Mouse (Mus musculus) embryonic facial prominence, embryonic 14.5 days (tissue): Measurements from ENCODE around the gene Cdk9. TPM values are rescaled to one million over a fixed set of nuclear protein-coding genes. Genes with fewer than 3 reads are reported as not detected.

ENCODE experiments used
- ATAC-seq: fragments of 200-750 bp; cut with Nextera tagmentation; 2 replicates; pipeline ENCODE4 v1.8.0; 2017; ENCODE audit warnings: low read depth, moderate number of reproducible peaks, moderate TSS enrichment
- DNase-seq: peaks from one replicate; pipeline ENCODE4 v3.0.0-alpha.2; 2015; ENCODE audit warnings: low spot score
- H3K27ac ChIP-seq: fragments of 300-500 bp; sonication (generic); replicated peaks from 2 replicates; pipeline ENCODE4 v1.5.1; 2014; ENCODE audit warnings: low read depth, mild to moderate bottlenecking, low read length, moderate library complexity
- H3K27me3 ChIP-seq: fragments of 300-500 bp; sonication (generic); replicated peaks from 2 replicates; pipeline ENCODE4 v1.6.1; 2014; ENCODE audit warnings: low read length; ENCODE audit not compliant: control insufficient read depth, insufficient read depth
- H3K36me3 ChIP-seq: fragments of 300-500 bp; sonication (generic); 2 replicates; pipeline ENCODE4 v1.6.1; 2014; ENCODE audit warnings: low read length, mixed read lengths; ENCODE audit not compliant: control insufficient read depth, insufficient read depth
- H3K4me1 ChIP-seq: fragments of 300-500 bp; sonication (generic); 2 replicates; pipeline ENCODE4 v1.6.1; 2014; ENCODE audit warnings: antibody characterized with exemption, low read length; ENCODE audit not compliant: control insufficient read depth, insufficient read depth
- H3K4me2 ChIP-seq: fragments of 300-500 bp; sonication (generic); 2 replicates; pipeline ENCODE4 v1.6.1; 2014; ENCODE audit warnings: low read depth, mild to moderate bottlenecking, low read length, moderate library complexity, mixed read lengths
- H3K4me3 ChIP-seq: fragments of 300-500 bp; sonication (generic); 2 replicates; pipeline ENCODE4 v1.5.1; 2014; ENCODE audit warnings: low read depth, mild to moderate bottlenecking, low read length
- H3K9ac ChIP-seq: fragments of 300-500 bp; sonication (generic); 2 replicates; pipeline ENCODE4 v1.6.1; 2014; ENCODE audit warnings: low read depth, mild to moderate bottlenecking, low read length, moderate library complexity, mixed read lengths
- H3K9me3 ChIP-seq: fragments of 300-500 bp; sonication (generic); 2 replicates; pipeline ENCODE4 v1.6.1; 2016; ENCODE audit warnings: low read length; ENCODE audit not compliant: control insufficient read depth
- WGBS: fragments of 180-500 bp; shearing (Covaris S2); extraction: QIAGEN DNeasy Blood & Tissue Kit; methylation state at CpG from one replicate; pipeline ENCODE4 v1.1.7; 2014; 5-methylcytosine and 5-hydroxymethylcytosine counted together
- polyA plus RNA-seq: library from polyadenylated mRNA; unstranded; fragments of >200 nt; fragmentation: Nextera tagmentation; extraction: Ambion mirVana; gene quantifications from 2 replicates; pipeline ENCODE4 v1.2.1, GENCODE M21; 2014

Gene Cdk9
- polyA plus RNA-seq, 1 experiment from 2014 or later: 67.4 TPM

DNA sequence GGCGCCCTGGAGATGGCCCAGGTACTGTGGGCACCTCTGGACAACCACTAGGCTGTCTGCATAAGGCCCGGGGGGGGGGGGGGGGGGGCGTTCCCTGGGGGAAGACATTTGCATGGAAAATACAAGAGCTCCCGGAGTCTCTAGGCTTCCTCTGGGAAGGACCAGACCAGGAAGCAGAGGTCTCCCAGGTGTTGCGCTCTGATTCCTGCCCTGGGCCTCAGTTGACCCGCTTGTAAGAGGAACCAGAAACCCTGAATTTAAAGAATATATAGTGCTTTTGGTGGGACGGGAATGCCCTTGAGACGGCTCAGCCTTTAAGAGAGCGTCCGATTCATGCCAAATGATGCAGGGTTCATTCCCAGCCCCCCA, 38.8 kb upstream of the Cdk9 start:
- Histone ChIP-seq H3K9ac (peak overlapping the region; percentile 48), H3K4me2 (peak overlapping the region; percentile 52), H3K4me1 (no peaks in the 10 kb centered on the region), H3K27me3 (no peaks in the 10 kb centered on the region), H3K36me3 (peaks cover 51% of the 10 kb centered on the region), H3K4me3 (peak overlapping the region; percentile 29), H3K9me3 (no peaks in the 10 kb centered on the region), H3K27ac (no peak overlapping the region; the same call in 1 of the 2 replicates)
- WGBS: 26% methylated on average over 8 of the region's 10 CpGs
- ATAC-seq (0 out of 2 replicates have a peak, but pooled peaks have one; percentile 1), DNase-seq (no peak)

DNA sequence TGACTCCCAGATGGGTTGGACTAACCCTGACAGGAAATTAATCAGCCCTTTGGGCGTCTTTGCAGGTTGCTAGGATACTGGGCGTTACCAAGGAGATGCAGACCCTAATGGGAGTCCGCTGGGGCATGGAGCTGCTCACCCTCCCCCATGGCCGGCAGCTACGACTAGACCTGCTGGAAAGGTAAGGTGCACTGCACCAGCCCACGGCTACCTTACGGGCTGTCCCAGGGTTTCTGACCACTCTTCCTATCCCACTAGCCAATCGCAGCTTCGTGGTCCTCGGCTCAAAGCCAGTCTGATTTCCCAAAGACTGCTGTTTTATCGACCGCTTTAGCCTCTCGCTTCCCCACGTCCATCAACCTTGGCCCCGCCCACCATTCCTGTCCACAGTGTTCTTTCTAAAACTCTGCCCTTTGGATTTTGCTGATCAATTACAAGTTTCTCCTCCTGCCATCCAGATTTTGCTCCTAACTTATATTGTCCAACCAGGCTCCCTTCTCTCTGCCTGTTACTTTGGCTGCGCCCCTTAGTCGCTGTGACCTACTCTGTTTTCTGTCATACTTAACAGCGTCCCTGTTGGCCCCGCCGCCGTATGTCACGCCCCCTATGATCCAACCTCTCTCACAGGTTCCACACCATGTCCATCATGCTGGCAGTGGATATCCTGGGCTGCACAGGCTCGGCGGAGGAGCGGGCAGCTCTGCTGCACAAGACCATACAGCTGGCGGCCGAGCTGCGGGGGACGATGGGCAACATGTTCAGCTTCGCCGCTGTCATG, 38.2 kb upstream of the Cdk9 start:
- peak; percentile 92 for ATAC-seq
- 11% methylated on average over 31 of the region's 31 CpGs for WGBS
- peak overlapping the region; percentile 52 for H3K4me2 ChIP-seq
- peak overlapping the region; percentile 48 for H3K9ac ChIP-seq
- no peaks in the 10 kb centered on the region for H3K4me1 ChIP-seq
- H3K27ac ChIP-seq: no peak overlapping the region; the same call in 1 of the 2 replicates
- H3K9me3 ChIP-seq: no peaks in the 10 kb centered on the region
- H3K4me3 ChIP-seq: peak overlapping the region; percentile 29
- H3K36me3 ChIP-seq: peaks cover 57% of the 10 kb centered on the region
- no peaks in the 10 kb centered on the region for H3K27me3 ChIP-seq
- DNase-seq: peak; percentile 78

DNA sequence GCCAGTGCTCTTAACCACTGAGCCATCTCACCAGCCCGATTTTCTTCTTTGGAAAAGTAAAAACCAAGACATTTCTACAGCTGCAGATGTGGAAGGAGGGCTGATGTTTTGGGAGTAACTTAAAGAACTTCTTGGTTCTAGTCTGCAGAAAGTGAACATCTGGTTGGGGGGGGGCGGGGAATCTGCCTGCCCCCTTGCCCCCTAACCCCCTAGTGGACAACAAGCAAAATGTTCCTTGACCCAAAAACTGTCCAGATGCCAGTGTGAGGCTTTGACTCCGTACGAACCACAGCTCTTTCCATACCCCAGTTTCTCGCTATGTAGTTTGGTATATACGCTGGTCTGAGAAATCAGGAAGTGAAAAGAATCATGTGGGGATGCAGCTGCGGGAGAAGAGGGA, 37.3 kb upstream of the Cdk9 start:
- Histone ChIP-seq H3K27me3 (no peaks in the 10 kb centered on the region), H3K9me3 (no peaks in the 10 kb centered on the region), H3K4me1 (no peaks in the 10 kb centered on the region), H3K27ac (no peak overlapping the region), H3K9ac (no peak overlapping the region), H3K4me3 (no peak overlapping the region), H3K4me2 (no peak overlapping the region), H3K36me3 (peaks cover 66% of the 10 kb centered on the region)
- no peak for DNase-seq
- no peak for ATAC-seq
- WGBS: 71% methylated on average over 7 of the region's 7 CpGs

DNA sequence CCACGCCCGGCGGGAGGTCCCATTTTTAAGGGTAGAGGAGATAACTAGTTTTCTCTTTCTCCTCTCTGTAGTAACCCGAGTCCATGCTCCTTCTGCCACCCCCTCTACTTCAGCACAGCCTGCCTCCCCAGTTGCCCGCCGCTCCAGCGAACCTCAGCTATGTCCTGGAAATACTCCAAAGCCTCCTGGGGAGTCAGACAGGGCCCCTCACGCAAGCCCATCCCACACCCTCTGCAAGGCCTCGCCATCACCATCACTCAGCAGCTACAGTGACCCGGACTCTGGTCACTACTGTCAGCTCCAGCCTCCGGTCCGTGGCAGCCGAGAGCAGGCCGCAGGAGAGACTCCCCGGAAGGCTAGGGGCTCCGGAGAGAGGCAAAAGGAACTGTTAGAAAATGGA, 36.2 kb upstream of the Cdk9 start:
- no peak overlapping the region for H3K4me3 ChIP-seq
- H3K4me2 ChIP-seq: no peak overlapping the region
- no peaks in the 10 kb centered on the region for H3K4me1 ChIP-seq
- H3K9ac ChIP-seq: no peak overlapping the region
- no peaks in the 10 kb centered on the region for H3K27me3 ChIP-seq
- ATAC-seq (no peak), DNase-seq (no peak)
- peaks cover 59% of the 10 kb centered on the region for H3K36me3 ChIP-seq
- H3K27ac ChIP-seq: no peak overlapping the region
- WGBS: 84% methylated on average over 16 of the region's 16 CpGs
- H3K9me3 ChIP-seq: no peaks in the 10 kb centered on the region

DNA sequence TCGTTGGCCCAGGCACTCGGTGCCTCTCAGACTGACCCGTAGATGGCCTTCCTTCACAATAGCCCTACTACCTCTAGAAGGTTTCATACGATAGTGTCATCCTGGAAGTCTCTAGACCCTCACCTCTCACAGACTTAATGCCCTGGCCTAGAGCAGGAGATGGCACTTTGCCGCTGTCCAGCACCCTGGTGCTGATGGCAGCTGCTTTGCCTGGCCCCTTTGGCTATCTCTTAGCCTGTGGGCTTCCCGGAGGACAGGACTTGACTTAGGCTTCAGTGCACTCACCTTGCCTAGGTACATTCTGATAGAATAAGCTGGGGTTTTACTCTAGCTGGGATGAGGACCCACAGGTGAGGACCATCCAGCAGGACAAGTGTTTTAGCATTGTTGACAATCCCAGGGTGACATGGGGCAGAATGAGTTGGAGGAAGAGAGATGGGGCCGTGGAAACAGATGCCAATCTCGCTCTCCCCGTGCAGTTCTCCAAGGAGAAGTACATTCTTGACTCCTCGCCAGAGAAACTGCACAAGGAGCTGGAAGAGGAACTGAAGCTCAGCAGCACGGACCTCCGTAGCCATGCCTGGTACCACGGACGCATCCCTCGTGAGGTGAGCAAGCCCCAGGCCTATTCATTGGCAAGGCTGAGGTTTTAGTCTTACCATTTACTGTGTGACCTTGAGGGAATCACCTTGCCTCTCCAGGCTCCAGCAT, 31.6 kb upstream of the Cdk9 start:
- DNase-seq (no peak), ATAC-seq (no peak)
- H3K4me3 ChIP-seq: no peak overlapping the region
- peaks cover 40% of the 10 kb centered on the region for H3K36me3 ChIP-seq
- no peaks in the 10 kb centered on the region for H3K9me3 ChIP-seq
- H3K27ac ChIP-seq: no peak overlapping the region
- H3K9ac ChIP-seq: no peak overlapping the region
- no peak overlapping the region for H3K4me2 ChIP-seq
- 75% methylated on average over 15 of the region's 15 CpGs for WGBS
- H3K4me1 ChIP-seq: peaks cover 11% of the 10 kb centered on the region
- peaks cover 14% of the 10 kb centered on the region for H3K27me3 ChIP-seq

DNA sequence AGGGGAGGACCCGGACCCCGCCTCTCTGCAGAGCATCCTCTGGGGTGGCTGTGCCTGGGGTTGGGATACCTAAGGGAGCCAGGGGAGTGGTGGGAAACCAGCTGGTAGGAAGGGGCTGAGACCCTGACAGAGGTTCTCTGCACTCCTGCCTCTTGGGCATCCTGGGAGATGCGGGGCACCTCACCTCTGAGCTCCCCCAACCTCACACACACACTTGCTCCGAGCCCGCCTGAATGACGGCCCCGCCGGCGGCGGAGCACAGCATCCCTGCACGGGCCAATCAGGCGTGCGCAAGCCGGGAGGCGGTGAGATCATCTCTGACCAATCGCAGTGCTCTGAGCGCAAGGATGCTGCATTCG, 29.3 kb upstream of the Cdk9 start:
- ATAC-seq: peak; percentile 85
- Histone ChIP-seq H3K9me3 (no peaks in the 10 kb centered on the region), H3K4me3 (peak overlapping the region; percentile 52), H3K4me1 (peaks cover 11% of the 10 kb centered on the region), H3K4me2 (peak overlapping the region; percentile 98), H3K27ac (no peak overlapping the region), H3K27me3 (peaks cover 14% of the 10 kb centered on the region), H3K9ac (no peak overlapping the region), H3K36me3 (peaks cover 22% of the 10 kb centered on the region)
- 9% methylated on average over 9 of the region's 18 CpGs for WGBS
- peak; percentile 66 for DNase-seq

DNA sequence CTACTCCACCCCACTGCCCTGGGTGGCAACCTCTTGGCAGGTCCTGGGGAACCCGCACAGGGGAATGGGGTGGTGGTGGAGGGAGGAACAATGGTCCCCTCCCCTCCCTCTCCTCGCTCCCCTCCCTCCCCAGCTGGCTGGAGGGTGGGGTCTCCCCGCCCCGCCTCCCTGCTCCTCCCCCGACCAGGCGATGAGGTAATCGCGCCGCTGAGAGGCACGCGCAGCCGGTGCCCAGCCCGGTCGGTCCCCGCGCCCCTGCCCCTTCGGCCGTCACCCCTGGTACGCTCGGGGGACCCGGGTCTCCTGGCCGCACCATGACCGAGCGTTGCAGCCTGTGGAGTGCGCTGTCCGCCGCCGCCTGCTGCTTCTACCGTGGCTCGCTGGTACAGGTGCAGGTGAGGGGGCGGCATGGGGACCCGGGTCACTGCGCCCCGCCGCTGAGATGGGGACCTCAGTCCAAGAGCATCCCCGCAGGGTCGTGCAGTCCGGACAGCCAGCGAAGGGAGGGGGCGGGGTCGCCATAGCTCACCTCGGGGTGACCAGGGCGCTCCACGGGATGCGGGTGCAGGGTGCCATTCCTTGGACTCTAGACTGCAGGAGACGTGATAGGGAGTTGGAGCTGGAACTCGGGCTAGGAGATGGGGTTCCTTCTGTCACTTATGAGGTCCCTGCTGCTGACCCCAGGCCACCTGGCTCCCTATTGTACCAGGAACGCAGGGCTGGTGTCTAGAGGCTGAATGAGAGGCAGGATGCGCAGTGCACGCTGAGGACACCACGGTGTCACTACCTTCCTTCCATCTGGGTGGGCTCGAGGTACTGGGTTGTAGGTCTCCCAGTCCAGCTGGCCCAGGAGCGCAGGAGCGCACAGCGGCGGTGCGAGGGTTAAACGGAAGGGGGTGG, 28.6 kb upstream of the Cdk9 start:
- ATAC-seq (peak; percentile 53), DNase-seq (peak; percentile 68)
- H3K4me2 ChIP-seq: peak overlapping the region; percentile 98
- peak overlapping the region; percentile 52 for H3K4me3 ChIP-seq
- no peaks in the 10 kb centered on the region for H3K9me3 ChIP-seq
- peaks cover 14% of the 10 kb centered on the region for H3K27me3 ChIP-seq
- H3K4me1 ChIP-seq: peaks cover 11% of the 10 kb centered on the region
- no peak overlapping the region for H3K27ac ChIP-seq
- peaks cover 15% of the 10 kb centered on the region for H3K36me3 ChIP-seq
- WGBS: 4% methylated on average over 35 of the region's 58 CpGs
- H3K9ac ChIP-seq: peak overlapping the region; percentile 68

DNA sequence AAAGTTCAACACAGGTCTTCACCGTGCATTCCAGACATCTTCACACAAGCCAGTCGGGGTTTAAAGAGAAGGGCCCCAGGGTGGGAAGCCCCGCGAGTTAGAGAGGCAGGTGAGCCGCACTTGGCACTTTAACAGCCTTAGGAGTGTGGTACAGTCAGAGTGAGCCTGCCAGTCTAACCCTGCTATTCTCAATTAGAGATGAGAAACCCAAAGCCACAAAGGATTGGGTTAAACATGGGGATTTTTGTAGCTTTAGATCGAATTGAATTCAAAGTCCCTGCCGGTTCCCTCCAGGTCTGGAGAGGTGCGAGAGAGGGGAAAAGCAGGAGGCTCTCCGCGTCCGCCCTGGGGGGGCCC, 28.0 kb upstream of the Cdk9 start, which contains the start of gene 6330409D20Rik:
Gene 6330409D20Rik (minus strand): TSS at position 101 of the 357 bp plus-strand sequence.
- Histone ChIP-seq H3K27ac (no peak within 1 kb of the TSS), H3K4me1 (peaks cover 11% of the 10 kb centered on the region)
- WGBS: 9% methylated on average over 11 of the region's 11 CpGs

More for the DNA sequence above, 28.0 kb upstream of the Cdk9 start, which contains the start of gene 6330409D20Rik:
- Histone ChIP-seq H3K27me3 (peaks cover 14% of the 10 kb centered on the region), H3K4me3 (peak within 1 kb of the TSS; percentile 52), H3K9me3 (no peaks in the 10 kb centered on the region), H3K9ac (peak within 1 kb of the TSS; percentile 68), H3K36me3 (peaks cover 9% of the 10 kb centered on the region; the same call in 1 of the 2 replicates), H3K4me2 (peak within 1 kb of the TSS; percentile 98)
- no peak for DNase-seq
- ATAC-seq: no peak
